Mouse (Mus musculus) bone marrow, adult 2 months (tissue): ENCODE measurements around the gene Pml.

Experiments
- CTCF ChIP-seq: fragments of 200-500 bp; IDR thresholded peaks from 2 replicates; pipeline ENCODE4 v1.5.1; 2011; ENCODE audit warnings: low read length, control low read depth; ENCODE audit not compliant: control insufficient read depth, insufficient read depth
- POLR2A ChIP-seq: fragments of 200-500 bp; IDR thresholded peaks from 2 replicates; pipeline ENCODE4 v1.6.1; 2011; ENCODE audit warnings: low read depth, mild to moderate bottlenecking, control low read depth, low read length, borderline replicate concordance; ENCODE audit not compliant: control insufficient read depth

- TF ChIP-seq CTCF: no peak
- no peak for TF ChIP-seq POLR2A
These were observed 3.4 kb downstream of the Pml start for GRCm38 (mm10) chr9:58246083-58246591.
